Mouse (Mus musculus): Measurements from ENCODE around the gene Ctnna3.

Ctnna3 gene

DNA sequence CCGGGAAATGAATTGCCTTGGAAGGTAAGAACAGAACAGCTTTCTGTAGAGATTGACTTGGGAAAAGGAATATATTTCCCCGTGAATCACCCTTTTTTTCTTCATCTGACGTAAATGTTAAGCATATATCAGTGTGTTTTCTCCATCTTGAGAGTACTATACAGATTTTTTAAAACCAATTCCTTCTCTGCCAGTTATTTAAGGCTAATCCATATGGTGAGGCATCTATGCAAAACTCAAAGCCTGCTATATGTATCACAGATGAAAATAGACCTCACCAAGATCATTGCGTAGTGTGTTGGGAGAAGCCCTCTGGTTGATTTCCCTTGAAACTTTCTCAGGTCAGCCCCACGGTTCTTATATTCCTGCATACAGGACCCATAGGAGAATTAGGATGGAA is 464.7 kb downstream of the Ctnna3 start:
- in situ Hi-C loops (cut with MboI; ENCODE audit: unreplicated experiment in 2 of 2), result no loop called here

DNA sequence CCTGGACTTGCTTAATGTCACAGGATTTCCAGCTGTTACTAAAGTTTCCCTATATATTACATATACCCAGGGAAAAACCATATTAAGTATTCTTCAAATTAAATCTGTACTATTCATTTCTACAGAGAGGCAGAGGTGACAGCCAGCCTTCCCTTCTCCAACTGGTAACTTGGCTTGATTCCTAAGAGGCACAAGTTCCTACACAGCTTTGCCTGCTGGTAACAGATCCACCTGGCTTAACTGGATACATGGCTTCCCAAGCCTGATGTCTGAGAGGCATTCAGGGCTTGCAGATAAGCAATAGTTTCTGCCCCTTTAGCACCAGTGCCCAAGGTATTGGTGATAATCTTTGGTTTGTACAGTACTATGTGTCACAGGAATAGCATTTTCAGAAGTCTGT is 470.0 kb downstream of the Ctnna3 start:
- in situ Hi-C loops (cut with MboI; ENCODE audit: unreplicated experiment in 2 of 2), result no loop called here

GRCm38 (mm10) chr10:63908878-63909277 is 479.0 kb downstream of the Ctnna3 start:
- in situ Hi-C loops (cut with MboI; ENCODE audit: unreplicated experiment in 2 of 2), result no loop called here

GRCm38 (mm10) chr10:63927334-63927733 is 497.4 kb downstream of the Ctnna3 start, which contains the start of gene Gm10118:
Gm10118 (minus strand) TSS chr10:63927434.
- in situ Hi-C loops (cut with MboI; ENCODE audit: unreplicated experiment in 2 of 2), result no loop called here

- in situ Hi-C loops (cut with MboI; ENCODE audit: unreplicated experiment in 2 of 2), result no loop called here
Observed at GRCm38 (mm10) chr10:63933946-63934345, 504.0 kb downstream of the Ctnna3 start.

- in situ Hi-C loops (cut with MboI; ENCODE audit: unreplicated experiment in 2 of 2), result no loop called here
Observed at GRCm38 (mm10) chr10:63945534-63945933, 515.6 kb downstream of the Ctnna3 start.

GRCm38 (mm10) chr10:63947266-63947665 is 517.4 kb downstream of the Ctnna3 start:
- in situ Hi-C loops (cut with MboI; ENCODE audit: unreplicated experiment in 2 of 2), result no loop called here

- in situ Hi-C loops (cut with MboI; ENCODE audit: unreplicated experiment in 2 of 2), result no loop called here
Observed at GRCm38 (mm10) chr10:63950867-63951266, 521.0 kb downstream of the Ctnna3 start.

DNA sequence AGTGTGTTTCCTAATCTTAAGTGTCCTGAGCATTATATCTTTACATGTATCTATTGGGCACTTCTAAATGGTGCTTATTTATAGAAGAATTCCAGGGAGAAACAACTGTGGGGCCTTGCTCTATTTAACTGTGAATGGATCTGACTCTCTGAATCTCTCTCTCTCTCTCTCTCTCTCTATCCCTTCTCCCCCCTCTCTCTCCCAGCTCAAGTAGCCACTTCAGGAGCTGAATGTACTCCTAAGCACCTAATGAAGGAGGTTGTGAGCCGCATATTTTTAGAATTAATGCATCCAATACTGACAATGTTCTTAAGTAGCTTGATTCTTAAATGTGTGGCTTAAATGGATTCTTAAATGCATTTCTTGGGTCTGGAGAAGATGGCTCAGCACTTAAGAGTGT is 521.6 kb downstream of the Ctnna3 start:
- in situ Hi-C loops (cut with MboI; ENCODE audit: unreplicated experiment in 2 of 2), result no loop called here

GRCm38 (mm10) chr10:63954308-63954930 is 524.5 kb downstream of the Ctnna3 start:
- in situ Hi-C loops (cut with MboI; ENCODE audit: unreplicated experiment in 2 of 2), result no loop called here

- in situ Hi-C loops (cut with MboI; ENCODE audit: unreplicated experiment in 2 of 2), result no loop called here
Observed at GRCm38 (mm10) chr10:63972300-63972699, 542.4 kb downstream of the Ctnna3 start.

GRCm38 (mm10) chr10:63978101-63978500 is 548.2 kb downstream of the Ctnna3 start:
- in situ Hi-C loops (cut with MboI; ENCODE audit: unreplicated experiment in 2 of 2), result no loop called here

DNA sequence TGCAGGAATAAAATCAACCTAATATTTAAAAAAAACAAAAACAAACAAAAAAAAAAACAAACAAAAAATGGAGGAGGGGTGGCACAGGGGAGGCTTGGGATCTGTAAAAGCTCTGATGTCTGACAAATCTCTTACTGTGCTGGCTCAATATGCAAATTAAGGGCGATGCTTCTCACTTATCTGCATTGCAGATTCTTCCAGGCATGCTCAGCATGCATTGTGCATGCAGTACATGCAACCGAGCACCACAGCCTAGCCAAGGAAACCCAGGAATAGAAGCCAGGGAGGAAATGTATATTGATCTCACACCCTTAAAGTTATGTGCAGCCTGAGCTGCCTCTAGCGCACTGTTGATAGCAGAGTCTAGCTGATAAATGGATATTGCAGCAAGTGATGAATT is 548.6 kb downstream of the Ctnna3 start:
- in situ Hi-C loops (cut with MboI; ENCODE audit: unreplicated experiment in 2 of 2), result no loop called here

GRCm38 (mm10) chr10:63978969-63979368 is 549.1 kb downstream of the Ctnna3 start:
- in situ Hi-C loops (cut with MboI; ENCODE audit: unreplicated experiment in 2 of 2), result no loop called here

DNA sequence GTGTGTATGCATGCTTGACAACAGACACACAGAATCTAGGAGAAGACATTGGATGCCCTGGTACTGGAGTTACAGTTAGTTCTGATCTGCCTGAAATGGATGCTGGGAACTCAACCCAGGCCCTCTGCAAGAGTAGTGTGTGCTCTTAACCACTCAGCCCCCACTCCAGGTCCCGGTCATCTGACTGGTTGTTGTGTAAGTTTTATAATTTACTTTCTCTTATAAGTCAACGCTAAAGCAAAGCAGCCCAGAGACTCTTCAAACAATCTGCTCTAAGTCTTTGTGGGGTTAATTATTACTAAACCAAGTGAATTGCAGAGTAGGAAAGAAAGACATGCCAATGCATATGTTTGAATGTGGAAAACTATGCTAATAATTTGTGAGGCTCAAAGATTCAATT is 549.5 kb downstream of the Ctnna3 start:
- in situ Hi-C loops (cut with MboI; ENCODE audit: unreplicated experiment in 2 of 2), result no loop called here

- in situ Hi-C loops (cut with MboI; ENCODE audit: unreplicated experiment in 2 of 2), result no loop called here
Observed at GRCm38 (mm10) chr10:63985576-63985975, 555.7 kb downstream of the Ctnna3 start.

DNA sequence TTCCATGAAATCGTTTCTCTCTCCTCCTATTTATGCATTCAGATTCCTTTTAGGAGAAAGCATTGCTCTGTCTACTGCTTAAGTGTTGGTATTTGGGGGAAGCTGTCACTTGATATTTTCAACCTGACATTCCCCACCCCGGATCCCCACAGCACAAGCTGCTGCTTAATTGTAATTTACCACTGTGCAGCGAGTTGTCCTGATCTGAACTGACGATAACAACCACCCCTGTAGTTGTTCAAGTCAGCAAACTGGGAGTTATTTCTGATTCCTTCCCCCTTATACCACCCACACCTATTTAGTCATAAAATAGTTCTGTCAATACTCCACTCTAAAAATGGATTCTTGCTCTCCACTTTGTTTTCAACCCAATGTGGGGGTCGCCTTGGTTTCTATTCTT is 564.4 kb downstream of the Ctnna3 start:
- in situ Hi-C loops (cut with MboI; ENCODE audit: unreplicated experiment in 2 of 2), result no loop called here

GRCm38 (mm10) chr10:64001531-64001930 is 571.6 kb downstream of the Ctnna3 start:
- in situ Hi-C loops (cut with MboI; ENCODE audit: unreplicated experiment in 2 of 2), result no loop called here

GRCm38 (mm10) chr10:64001996-64002395 is 572.1 kb downstream of the Ctnna3 start:
- in situ Hi-C loops (cut with MboI; ENCODE audit: unreplicated experiment in 2 of 2), result no loop called here

- in situ Hi-C loops (cut with MboI; ENCODE audit: unreplicated experiment in 2 of 2), result no loop called here
Observed at GRCm38 (mm10) chr10:64020347-64020746, 590.4 kb downstream of the Ctnna3 start.

- in situ Hi-C loops (cut with MboI; ENCODE audit: unreplicated experiment in 2 of 2), result no loop called here
Observed at GRCm38 (mm10) chr10:64023340-64023739, 593.4 kb downstream of the Ctnna3 start.

- in situ Hi-C loops (cut with MboI; ENCODE audit: unreplicated experiment in 2 of 2), result no loop called here
Observed at GRCm38 (mm10) chr10:64030901-64031300, 601.0 kb downstream of the Ctnna3 start.

Data from v-Abl transformed pro-B cells (cell line).